Mouse (Mus musculus): Measurements from ENCODE around the gene Ino80. TPM values are rescaled to one million over a fixed set of nuclear protein-coding genes. Genes with fewer than 3 reads are reported as not detected.

The Ino80 gene
- polyA plus RNA-seq (2012; rRNA removed; ENCODE audit: low replicate concordance), result 4.2 TPM in 2 replicates

GRCm38 (mm10) chr2:119477571-119478396, at the start of gene Ino80:
TSS of gene Ino80 (minus strand) at chr2:119477687.

GRCm38 (mm10) chr2:119350555-119351486, 126.7 kb downstream of the Ino80 start, which contains the start of gene Chac1:
TSS of gene Chac1 (plus strand) at chr2:119351229.

GRCm38 (mm10) chr2:119325568-119326143, 151.8 kb downstream of the Ino80 start, which contains the start of gene Dll4:
TSS of gene Dll4 (plus strand) at chr2:119325784.

Other genes starting within 250 kb of the Ino80 start
- gene Ppp1r14d, start 247.8 kb downstream of the Ino80 start, polyA plus RNA-seq (2012; rRNA removed; ENCODE audit: low replicate concordance), result 106 and 267 TPM in 2 replicates
- 134 and 359 TPM in 2 replicates for gene Spint1, start 240.3 kb downstream of the Ino80 start, polyA plus RNA-seq (2012; rRNA removed; ENCODE audit: low replicate concordance)
- gene Rhov, start 206.4 kb downstream of the Ino80 start, polyA plus RNA-seq (2012; rRNA removed; ENCODE audit: low replicate concordance), result 2.0 and 3.7 TPM in 2 replicates
- gene Vps18, start 188.9 kb downstream of the Ino80 start, polyA plus RNA-seq (2012; rRNA removed; ENCODE audit: low replicate concordance), result 17.3 and 20.0 TPM in 2 replicates
- gene Dll4, start 151.9 kb downstream of the Ino80 start, polyA plus RNA-seq (2012; rRNA removed; ENCODE audit: low replicate concordance), result 9.4 and 13.5 TPM in 2 replicates
- 1.3 and 5.3 TPM in 2 replicates for gene Chac1, start 126.5 kb downstream of the Ino80 start, polyA plus RNA-seq (2012; rRNA removed; ENCODE audit: low replicate concordance)
- gene Exd1, start 69.9 kb upstream of the Ino80 start, polyA plus RNA-seq (2012; rRNA removed; ENCODE audit: low replicate concordance), result 0.06 and 0.08 TPM in 2 replicates
- 62.6 and 71.4 TPM in 2 replicates for gene Chp1, start 70.0 kb upstream of the Ino80 start, polyA plus RNA-seq (2012; rRNA removed; ENCODE audit: low replicate concordance)
- gene Nusap1, start 140.6 kb upstream of the Ino80 start, polyA plus RNA-seq (2012; rRNA removed; ENCODE audit: low replicate concordance), result 0.18 and 0.42 TPM in 2 replicates
- 2.5 and 4.7 TPM in 2 replicates for gene Oip5, start 140.8 kb upstream of the Ino80 start, polyA plus RNA-seq (2012; rRNA removed; ENCODE audit: low replicate concordance)
- gene Ndufaf1, start 185.1 kb upstream of the Ino80 start, polyA plus RNA-seq (2012; rRNA removed; ENCODE audit: low replicate concordance), result 0.53 and 0.55 TPM in 2 replicates
- 3.2 and 4.4 TPM in 2 replicates for gene Rtf1, start 197.4 kb upstream of the Ino80 start, polyA plus RNA-seq (2012; rRNA removed; ENCODE audit: low replicate concordance)